Mouse (Mus musculus): ENCODE results near the gene Gm2381. TPM values are rescaled to one million over a fixed set of nuclear protein-coding genes. Genes with fewer than 3 reads are reported as not detected.
"Not testable (repeated sequence)": the region's sequence is repeated elsewhere in the genome, so short reads cannot be mapped to it uniquely, and the experiment has no call there.

Gm2381 gene
- polyA plus RNA-seq (2016; fragmentation: Nextera tagmentation; extraction: Ambion mirVana): not detected in 2 replicates

GRCm38 (mm10) chr7:42866801-42867458 is at the start of gene Gm2381:
Gm2381 (minus strand) TSS chr7:42867234.
- not testable (repeated sequence) for ATAC-seq (ENCODE audit: insufficient number of reproducible peaks, insufficient read depth, low FRiP score, low TSS enrichment, low read depth); H3K4me1 ChIP-seq (replicated peaks); H3K4me2 ChIP-seq; H3K36me3 ChIP-seq; H3K4me3 ChIP-seq (replicated peaks); H3K27me3 ChIP-seq; H3K27ac ChIP-seq; H3K9ac ChIP-seq (replicated peaks)
- H3K9me3 ChIP-seq: peaks cover 19% of the 10 kb centered on the region
- WGBS: 80% methylated on average over 8 of the region's 8 CpGs

- not testable (repeated sequence) for H3K4me2 ChIP-seq; H3K27ac ChIP-seq; H3K9ac ChIP-seq (replicated peaks); H3K36me3 ChIP-seq; H3K27me3 ChIP-seq; H3K4me1 ChIP-seq (replicated peaks); ATAC-seq (ENCODE audit: insufficient number of reproducible peaks, insufficient read depth, low FRiP score, low TSS enrichment, low read depth); H3K4me3 ChIP-seq (replicated peaks)
- WGBS: 91% methylated on average over 2 of the region's 2 CpGs
- H3K9me3 ChIP-seq: peaks cover 42% of the 10 kb centered on the region; the same call in 1 of the 2 replicates
Measured at GRCm38 (mm10) chr7:42898067-42898466, 31.0 kb upstream of the Gm2381 start.

GRCm38 (mm10) chr7:42878090-42878489 is 11.1 kb upstream of the Gm2381 start:
- Histone ChIP-seq H3K9me3 (peaks cover 25% of the 10 kb centered on the region), H3K4me2 (no peak overlapping the region), H3K9ac (replicated peaks) (no peak overlapping the region), H3K4me3 (replicated peaks) (no peak overlapping the region), H3K27ac (no peak overlapping the region), H3K36me3 (no peaks in the 10 kb centered on the region), H3K4me1 (replicated peaks) (no peaks in the 10 kb centered on the region), H3K27me3 (no peaks in the 10 kb centered on the region)
- 38% methylated on average over 23 of the region's 23 CpGs for WGBS
- no peak for ATAC-seq (ENCODE audit: insufficient number of reproducible peaks, insufficient read depth, low FRiP score, low TSS enrichment, low read depth)

- not testable (repeated sequence) for H3K36me3 ChIP-seq; H3K4me2 ChIP-seq; H3K27ac ChIP-seq; H3K27me3 ChIP-seq; ATAC-seq (ENCODE audit: insufficient number of reproducible peaks, insufficient read depth, low FRiP score, low TSS enrichment, low read depth); H3K4me1 ChIP-seq (replicated peaks); H3K9ac ChIP-seq (replicated peaks); H3K4me3 ChIP-seq (replicated peaks)
- peaks cover 13% of the 10 kb centered on the region for H3K9me3 ChIP-seq
Measured at GRCm38 (mm10) chr7:42838366-42838765, 28.7 kb downstream of the Gm2381 start.

- Histone ChIP-seq H3K4me1 (replicated peaks) (no peaks in the 10 kb centered on the region), H3K36me3 (no peaks in the 10 kb centered on the region), H3K27ac (no peak overlapping the region), H3K27me3 (no peaks in the 10 kb centered on the region), H3K9me3 (peaks cover 29% of the 10 kb centered on the region; the same call in 1 of the 2 replicates), H3K4me3 (replicated peaks) (no peak overlapping the region), H3K9ac (replicated peaks) (no peak overlapping the region), H3K4me2 (no peak overlapping the region)
- WGBS: 78% methylated on average over 3 of the region's 3 CpGs
- no peak for ATAC-seq (ENCODE audit: insufficient number of reproducible peaks, insufficient read depth, low FRiP score, low TSS enrichment, low read depth)
Measured at GRCm38 (mm10) chr7:42832221-42832620, 34.8 kb downstream of the Gm2381 start.

- H3K4me3 ChIP-seq (replicated peaks); H3K27ac ChIP-seq; ATAC-seq (ENCODE audit: insufficient number of reproducible peaks, insufficient read depth, low FRiP score, low TSS enrichment, low read depth); H3K36me3 ChIP-seq; H3K9me3 ChIP-seq; H3K9ac ChIP-seq (replicated peaks); H3K27me3 ChIP-seq; H3K4me1 ChIP-seq (replicated peaks); H3K4me2 ChIP-seq: not testable (repeated sequence)
- no CpG with 5 or more reads among the region's 1 CpGs for WGBS
Measured at GRCm38 (mm10) chr7:42793425-42793824, 73.6 kb downstream of the Gm2381 start, which contains the start of gene Vmn2r62. Vmn2r62 (minus strand) TSS chr7:42793525.

Other genes starting within 250 kb of the Gm2381 start
- 4.9 and 5.5 TPM in 2 replicates for gene Zfp976, start 224.6 kb downstream of the Gm2381 start, polyA plus RNA-seq (2016; fragmentation: Nextera tagmentation; extraction: Ambion mirVana)
- gene Zfp975, start 174.5 kb downstream of the Gm2381 start, polyA plus RNA-seq (2016; fragmentation: Nextera tagmentation; extraction: Ambion mirVana): 10.4 and 12.0 TPM in 2 replicates
- not detected in 2 replicates for gene Gm17067, start 140.2 kb downstream of the Gm2381 start, polyA plus RNA-seq (2016; fragmentation: Nextera tagmentation; extraction: Ambion mirVana)
- gene Vmn2r62, start 73.7 kb downstream of the Gm2381 start, polyA plus RNA-seq (2016; fragmentation: Nextera tagmentation; extraction: Ambion mirVana): not detected in 2 replicates
- gene Vmn2r63, start 66.6 kb upstream of the Gm2381 start, polyA plus RNA-seq (2016; fragmentation: Nextera tagmentation; extraction: Ambion mirVana): not detected in 2 replicates
- not detected in 2 replicates for gene Gm9268, start 151.5 kb upstream of the Gm2381 start, polyA plus RNA-seq (2016; fragmentation: Nextera tagmentation; extraction: Ambion mirVana)
- not detected in 2 replicates for gene Zfp936, start 247.0 kb upstream of the Gm2381 start, polyA plus RNA-seq (2016; fragmentation: Nextera tagmentation; extraction: Ambion mirVana)

All from limb, embryonic 12.5 days (tissue).